Mouse (Mus musculus) MN1 (cell line): Measurements from ENCODE around the gene Top1.
"Not testable (repeated sequence)": the region's sequence is repeated elsewhere in the genome, so short reads cannot be mapped to it uniquely, and the experiment has no call there.

Source experiments
- DNase-seq: peaks from one replicate; pipeline ENCODE4 v3.0.0-alpha.2; 2016; ENCODE audit warnings: low spot score

The Top1 gene

GRCm38 (mm10) chr2:160630872-160631597 lies 14.7 kb upstream of the Top1 start:
- no peak for DNase-seq

GRCm38 (mm10) chr2:160639911-160640717 lies 5.6 kb upstream of the Top1 start:
- no peak for DNase-seq

GRCm38 (mm10) chr2:160641176-160641575 lies 4.5 kb upstream of the Top1 start:
- no peak for DNase-seq

GRCm38 (mm10) chr2:160646144-160646844 lies 606 bp downstream of the Top1 start:
- peak; percentile 48 for DNase-seq

GRCm38 (mm10) chr2:160646845-160647178 lies 1.1 kb downstream of the Top1 start:
- DNase-seq = peak; percentile 51

GRCm38 (mm10) chr2:160648097-160648496 lies 2.4 kb downstream of the Top1 start:
- DNase-seq = no peak

- no peak for DNase-seq
These were observed 3.4 kb downstream of the Top1 start for GRCm38 (mm10) chr2:160649072-160649471.

GRCm38 (mm10) chr2:160651165-160651564 lies 5.5 kb downstream of the Top1 start:
- DNase-seq = no peak

GRCm38 (mm10) chr2:160653218-160653617 lies 7.5 kb downstream of the Top1 start:
- no peak for DNase-seq

- DNase-seq = no peak
These were observed 9.9 kb downstream of the Top1 start for GRCm38 (mm10) chr2:160655561-160655960.

GRCm38 (mm10) chr2:160656234-160656633 lies 10.5 kb downstream of the Top1 start:
- no peak for DNase-seq

- DNase-seq = no peak
These were observed 12.2 kb downstream of the Top1 start for GRCm38 (mm10) chr2:160657801-160658442.

- DNase-seq = no peak
These were observed 13.1 kb downstream of the Top1 start for GRCm38 (mm10) chr2:160658811-160659210.

- no peak for DNase-seq
These were observed 18.7 kb downstream of the Top1 start for GRCm38 (mm10) chr2:160664421-160664820.

- not testable (repeated sequence) for DNase-seq
These were observed 19.3 kb downstream of the Top1 start for GRCm38 (mm10) chr2:160664986-160665385.

- no peak for DNase-seq
These were observed 21.6 kb downstream of the Top1 start for GRCm38 (mm10) chr2:160667259-160667658.

- DNase-seq = no peak
These were observed 54.6 kb downstream of the Top1 start for GRCm38 (mm10) chr2:160700271-160700670.

- DNase-seq = no peak
These were observed 55.9 kb downstream of the Top1 start for GRCm38 (mm10) chr2:160701603-160702002.

GRCm38 (mm10) chr2:160702824-160703223 lies 57.1 kb downstream of the Top1 start:
- DNase-seq = no peak

GRCm38 (mm10) chr2:160707673-160708072 lies 62.0 kb downstream of the Top1 start:
- no peak for DNase-seq

GRCm38 (mm10) chr2:160715463-160716030 lies 69.9 kb downstream of the Top1 start:
- no peak for DNase-seq

GRCm38 (mm10) chr2:160717269-160717668 lies 71.6 kb downstream of the Top1 start:
- peak; percentile 42 for DNase-seq
